Mouse (Mus musculus) lung, adult 2 months (tissue): ENCODE data around the gene Rint1. TPM values are rescaled to one million over a fixed set of nuclear protein-coding genes. Genes with fewer than 3 reads are reported as not detected.

ENCODE experiments used
- DNase-seq: peaks from one replicate; pipeline ENCODE4 v3.0.0; 2022
- H3K4me1 ChIP-seq: fragments of 200-500 bp; 2 replicates; pipeline ENCODE4 v1.6.1; 2011; ENCODE audit warnings: low read length; ENCODE audit not compliant: control insufficient read depth, insufficient read depth
- H3K4me3 ChIP-seq: fragments of 200-500 bp; replicated peaks from 2 replicates; pipeline ENCODE3; 2011; ENCODE audit warnings: low read depth, mild to moderate bottlenecking, control low read depth, low read length; ENCODE audit errors: extremely low read depth
- CTCF ChIP-seq: fragments of 200-500 bp; IDR thresholded peaks from 2 replicates; pipeline ENCODE4 v1.5.1; 2011; ENCODE audit warnings: mild to moderate bottlenecking, low read length, control low read depth; ENCODE audit not compliant: insufficient read depth
- POLR2A ChIP-seq: fragments of 200-500 bp; IDR thresholded peaks from 2 replicates; pipeline ENCODE4 v1.6.1; 2011; ENCODE audit warnings: low read depth, mild to moderate bottlenecking, control low read depth, low read length, borderline replicate concordance; ENCODE audit errors: extremely low read depth
- WGBS: fragments of 180-500 bp; shearing (Covaris S2); methylation state at CpG from one replicate; pipeline ENCODE4 v1.1.7; 2018; 5-methylcytosine and 5-hydroxymethylcytosine counted together
- polyA plus RNA-seq: library from polyadenylated mRNA; depleted of rRNA; stranded (reverse); fragments of >200 nt; gene quantifications from 2 replicates; pipeline ENCODE4 v1.2.3, GENCODE M21; 2012

Gene Rint1
- polyA plus RNA-seq, 1 experiment = 10.4 TPM

- H3K4me1 ChIP-seq = no peaks in the 10 kb centered on the region
- no peak overlapping the region for H3K4me3 ChIP-seq
- TF ChIP-seq POLR2A (no peak), CTCF (no peak)
- DNase-seq = no peak
- WGBS = 86% methylated on average over 6 of the region's 6 CpGs
Measured at GRCm38 (mm10) chr5:23855484-23855883, 68.0 kb downstream of the Rint1 start.

- 94% methylated on average over 1 of the region's 1 CpGs for WGBS
- TF ChIP-seq POLR2A = no peak
- TF ChIP-seq CTCF = no peak
- DNase-seq = no peak
- Histone ChIP-seq H3K4me1 (no peaks in the 10 kb centered on the region), H3K4me3 (no peak overlapping the region)
Measured at GRCm38 (mm10) chr5:23856164-23856563, 68.7 kb downstream of the Rint1 start.

- H3K4me3 ChIP-seq = no peak overlapping the region
- TF ChIP-seq CTCF = no peak
- TF ChIP-seq POLR2A = no peak
- no peak for DNase-seq
- H3K4me1 ChIP-seq = no peaks in the 10 kb centered on the region
Measured at GRCm38 (mm10) chr5:23857189-23857588, 69.7 kb downstream of the Rint1 start.

DNA sequence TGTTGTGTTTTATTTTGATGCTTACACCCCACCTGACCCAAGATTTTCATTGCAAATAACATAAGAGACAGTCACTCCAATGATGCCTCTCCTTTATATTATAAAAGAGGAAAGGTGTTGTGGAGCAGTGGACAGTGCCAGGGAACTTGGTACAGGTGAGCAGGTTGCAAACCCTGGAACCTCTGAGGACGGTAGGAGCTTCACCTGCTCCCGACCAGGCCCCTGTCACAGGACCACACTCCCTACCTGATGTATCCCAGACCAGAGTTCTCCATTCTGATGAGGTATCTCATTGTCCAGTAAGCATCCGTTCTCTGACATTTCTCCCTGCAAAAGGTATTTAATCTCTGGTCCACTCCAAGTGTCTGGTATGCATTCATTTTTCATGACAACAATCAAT lies 70.5 kb downstream of the Rint1 start:
- 80% methylated on average over 3 of the region's 3 CpGs for WGBS
- TF ChIP-seq POLR2A (no peak), CTCF (no peak)
- no peak for DNase-seq
- Histone ChIP-seq H3K4me1 (no peaks in the 10 kb centered on the region), H3K4me3 (no peak overlapping the region)

- DNase-seq = no peak
- Histone ChIP-seq H3K4me1 (no peaks in the 10 kb centered on the region), H3K4me3 (no peak overlapping the region)
- 85% methylated on average over 7 of the region's 7 CpGs for WGBS
- peak; percentile 37; the same call in 1 of the 2 replicates for TF ChIP-seq CTCF
- TF ChIP-seq POLR2A = no peak
Measured at GRCm38 (mm10) chr5:23858643-23859042, 71.1 kb downstream of the Rint1 start.

DNA sequence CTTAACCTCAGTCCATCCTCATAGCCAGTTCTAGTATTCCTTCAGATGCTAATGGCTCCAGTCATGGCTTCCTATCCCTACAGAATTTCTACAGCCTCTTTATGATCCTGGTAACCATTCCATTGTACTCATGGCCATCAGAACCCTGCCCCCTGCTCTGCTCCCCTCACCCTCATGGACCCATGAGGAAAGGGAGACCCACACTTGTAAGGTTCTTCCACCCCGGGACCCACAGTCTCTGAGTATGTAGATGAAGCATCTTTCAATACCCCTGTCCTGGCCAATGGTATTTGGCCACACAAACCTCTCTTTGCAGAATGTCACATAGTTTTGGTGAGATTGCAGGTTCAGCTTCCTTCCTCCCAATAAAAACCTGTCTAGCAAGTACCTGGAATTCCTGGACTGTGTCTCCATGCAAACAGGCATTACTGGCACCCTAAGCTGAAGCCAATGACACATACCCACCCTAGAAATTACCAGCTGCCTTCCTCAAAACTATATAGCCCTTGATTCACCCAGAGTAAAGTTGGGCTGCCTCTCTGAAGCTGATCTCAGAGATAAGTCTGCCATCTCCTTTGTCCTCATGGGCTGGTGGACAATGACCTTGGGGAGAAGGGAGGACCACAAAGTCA lies 71.7 kb downstream of the Rint1 start:
- 69% methylated on average over 1 of the region's 1 CpGs for WGBS
- Histone ChIP-seq H3K4me1 (no peaks in the 10 kb centered on the region), H3K4me3 (no peak overlapping the region)
- no peak for TF ChIP-seq CTCF
- DNase-seq = no peak

- no peak for TF ChIP-seq CTCF
- TF ChIP-seq POLR2A = no peak
- H3K4me3 ChIP-seq = no peak overlapping the region
- WGBS = 83% methylated on average over 5 of the region's 5 CpGs
- no peaks in the 10 kb centered on the region for H3K4me1 ChIP-seq
- no peak for DNase-seq
Measured at GRCm38 (mm10) chr5:23859896-23860295, 72.4 kb downstream of the Rint1 start.

- no peak overlapping the region for H3K4me3 ChIP-seq
- H3K4me1 ChIP-seq = no peaks in the 10 kb centered on the region
- TF ChIP-seq CTCF (no peak), POLR2A (no peak)
- DNase-seq = no peak
- WGBS = 88% methylated on average over 9 of the region's 9 CpGs
Measured at GRCm38 (mm10) chr5:23861721-23862120, 74.2 kb downstream of the Rint1 start.

DNA sequence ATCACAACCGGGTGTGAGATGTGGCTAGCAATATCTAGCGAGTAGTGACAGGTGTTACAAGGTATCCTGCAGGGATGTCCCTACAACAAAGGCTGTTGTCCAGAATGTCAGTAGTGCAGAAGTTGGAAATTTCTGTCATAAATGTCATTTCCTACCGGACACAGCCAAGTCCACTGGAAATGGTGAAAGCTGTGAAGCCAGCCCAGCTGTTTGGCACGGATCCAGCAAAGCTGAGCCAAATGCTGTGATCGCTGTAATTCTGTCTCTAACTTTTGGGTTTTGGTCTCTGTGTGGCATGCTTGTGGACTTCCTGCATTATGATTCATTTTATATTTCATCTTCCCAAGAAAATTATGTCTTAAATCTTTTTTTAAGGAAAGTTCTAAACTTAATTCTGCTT lies 74.8 kb downstream of the Rint1 start:
- Histone ChIP-seq H3K4me3 (no peak overlapping the region), H3K4me1 (no peaks in the 10 kb centered on the region)
- no peak for TF ChIP-seq POLR2A
- TF ChIP-seq CTCF = no peak
- WGBS = 43% methylated on average over 5 of the region's 5 CpGs
- no peak for DNase-seq

DNA sequence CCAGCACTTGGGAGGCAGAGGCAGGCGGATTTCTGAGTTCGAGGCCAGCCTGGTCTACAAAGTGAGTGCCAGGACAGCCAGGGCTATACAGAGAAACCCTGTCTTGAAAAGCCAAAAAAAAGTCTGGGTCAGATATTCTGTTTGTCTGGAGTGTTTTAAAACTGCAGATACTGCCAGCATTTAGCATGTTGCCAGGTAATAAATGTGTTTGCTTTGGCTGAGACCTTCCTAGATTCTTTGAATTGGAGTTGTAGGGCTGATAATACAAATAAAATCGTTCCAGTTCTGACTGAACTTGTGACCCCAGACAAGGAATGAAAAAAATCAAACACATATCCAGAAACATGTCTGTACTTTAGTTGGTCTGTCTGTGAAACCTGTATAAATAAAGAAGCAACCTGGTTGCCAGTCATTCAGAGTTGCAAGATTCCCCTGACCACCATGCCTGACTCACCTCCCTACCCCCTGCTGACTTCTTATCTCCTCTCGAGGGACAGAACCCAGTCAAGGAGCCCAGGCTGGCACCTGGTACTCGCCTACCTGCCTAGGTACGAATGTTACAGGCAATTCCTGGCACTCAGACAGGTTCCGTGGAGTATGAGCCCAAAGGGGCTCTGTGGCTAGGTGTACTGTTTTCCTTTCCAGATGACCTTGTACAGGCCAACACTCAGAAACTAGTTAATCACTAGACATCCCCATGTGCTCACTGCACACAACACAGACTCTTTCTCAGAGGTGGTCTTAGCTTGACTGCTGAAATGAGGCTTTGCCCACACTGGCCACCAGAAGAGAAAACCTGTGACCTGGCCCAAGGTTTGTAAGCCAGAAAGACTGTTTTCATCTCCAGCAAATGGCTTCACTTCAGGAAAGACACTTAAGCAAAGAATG lies 75.9 kb downstream of the Rint1 start:
- Histone ChIP-seq H3K4me3 (no peak overlapping the region), H3K4me1 (no peaks in the 10 kb centered on the region)
- WGBS = 70% methylated on average over 7 of the region's 7 CpGs
- DNase-seq = peak; percentile 27
- no peak for TF ChIP-seq POLR2A
- no peak for TF ChIP-seq CTCF
